Mouse (Mus musculus) erythroblast, adult 5-6 weeks (primary cell): Measurements from ENCODE around the gene Rfx7. TPM values are rescaled to one million over a fixed set of nuclear protein-coding genes. Genes with fewer than 3 reads are reported as not detected.
A peak's percentile ranks its signal among the peaks of the same experiment; 100 is the strongest.

ENCODE experiments used
- ATAC-seq: replicated peaks from 2 replicates; pipeline ENCODE4 v1.8.0; 2016; ENCODE audit warnings: moderate number of reproducible peaks, mild to moderate bottlenecking, moderate TSS enrichment, inconsistent platforms; ENCODE audit not compliant: poor library complexity, low FRiP score, severe bottlenecking
- total RNA-seq, 2 experiments: library from RNA; stranded (forward) in 1 of 2; stranded (reverse) in 1 of 2; fragments of 150-400 nt in 1 of 2; fragments of 200-764, 138-1000 nt in 1 of 2; gene quantifications; 2 replicates each; pipeline versions ENCODE4 v1.2.3 to v1.2.4; 2015 to 2017; ENCODE audit warnings: low replicate concordance in 2 of 2

The Rfx7 gene
- total RNA-seq (2015; ENCODE audit: low replicate concordance) (12.9 and 24.7 TPM in 2 replicates), total RNA-seq (2017; ENCODE audit: low replicate concordance) (4.2 and 5.4 TPM in 2 replicates)

- peak; percentile 63 for ATAC-seq
Measured at GRCm38 (mm10) chr9:72531996-72532380, at the start of gene Rfx7. Gene Rfx7, plus strand, starts transcription at chr9:72532240.

DNA sequence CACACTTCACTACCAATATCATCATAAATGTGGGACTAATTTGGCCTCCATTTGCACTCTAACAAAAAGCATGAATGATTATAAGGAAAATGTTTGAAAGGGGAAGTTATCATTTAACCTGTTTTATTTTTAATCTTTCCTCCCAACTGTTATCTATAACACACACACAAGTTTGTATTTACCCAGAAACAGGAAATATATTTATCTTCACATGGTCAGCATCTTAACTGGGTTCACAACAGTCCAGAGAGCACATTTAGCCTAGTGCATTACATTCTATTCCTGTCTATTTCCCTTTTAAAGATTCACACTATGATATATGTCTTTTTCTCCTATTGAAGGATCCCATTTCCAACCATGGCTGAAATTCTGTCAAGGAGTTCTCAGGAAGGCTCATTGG lies 43.5 kb upstream of the Rfx7 start:
- ATAC-seq, result no peak

- ATAC-seq, result no peak
Measured at GRCm38 (mm10) chr9:72489131-72489530, 42.9 kb upstream of the Rfx7 start.

- ATAC-seq, result peak; percentile 98
Measured at GRCm38 (mm10) chr9:72491559-72492193, 40.4 kb upstream of the Rfx7 start.

GRCm38 (mm10) chr9:72492194-72492565 lies 39.9 kb upstream of the Rfx7 start, which contains the start of gene Tex9:
Gene Tex9, minus strand, starts transcription at chr9:72492212.
- ATAC-seq, result peak; percentile 50

DNA sequence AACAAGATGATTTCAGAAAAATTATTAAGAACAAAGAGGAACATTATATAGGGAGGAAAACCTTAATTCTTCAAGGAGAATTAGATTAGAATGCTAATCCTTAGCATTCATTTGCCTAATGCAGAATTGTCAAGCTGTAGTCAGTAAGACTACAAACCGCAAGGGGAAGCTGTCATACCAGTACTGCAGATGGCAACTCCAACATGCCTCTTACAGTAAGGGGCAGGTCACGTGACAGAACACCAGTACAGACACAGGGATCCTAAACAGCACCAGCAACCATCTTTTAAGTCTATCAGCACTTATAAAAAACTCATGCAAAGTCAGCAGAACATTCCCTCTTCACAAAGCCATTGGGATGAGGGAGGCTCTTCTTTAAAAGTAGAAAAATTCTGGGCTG lies 38.6 kb upstream of the Rfx7 start:
- no peak for ATAC-seq

- ATAC-seq, result no peak
Measured at GRCm38 (mm10) chr9:72493984-72494685, 37.9 kb upstream of the Rfx7 start.

- no peak for ATAC-seq
Measured at GRCm38 (mm10) chr9:72496691-72497090, 35.3 kb upstream of the Rfx7 start.

GRCm38 (mm10) chr9:72497171-72497570 lies 34.9 kb upstream of the Rfx7 start:
- no peak for ATAC-seq

DNA sequence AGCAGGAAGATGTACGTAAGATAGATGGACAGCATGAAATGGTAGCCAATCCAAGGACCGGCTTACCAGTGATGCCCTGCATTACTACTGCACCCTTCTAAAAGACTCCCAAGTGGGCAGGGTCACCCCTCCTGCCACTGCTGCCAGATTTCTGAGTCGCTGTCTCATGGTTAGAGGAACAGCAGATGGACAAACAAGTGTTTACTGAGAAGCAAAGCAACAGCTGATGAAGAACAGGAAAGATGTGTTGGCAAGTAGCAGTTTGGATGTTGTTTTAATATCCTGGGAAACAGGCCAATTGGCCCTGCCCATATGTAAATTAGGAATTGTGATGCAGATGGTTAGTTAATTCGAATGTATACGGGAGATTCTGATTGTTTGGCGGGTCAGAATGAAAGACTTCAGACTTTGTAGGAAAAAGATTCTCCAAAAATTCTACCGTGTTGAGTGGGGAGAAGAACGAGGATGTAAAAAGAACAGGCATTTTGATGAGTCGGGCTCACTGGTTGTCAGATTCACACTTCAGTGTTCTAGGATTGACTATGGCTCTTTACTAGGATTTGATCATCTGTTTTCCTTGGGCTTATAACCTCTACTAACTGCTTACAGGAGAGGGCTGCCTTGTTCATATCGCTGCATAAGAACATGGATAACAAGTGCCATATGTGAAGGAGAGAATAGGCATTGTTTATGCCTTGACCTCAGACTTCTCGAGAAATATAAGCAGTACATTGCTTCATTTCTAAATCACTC lies 19.6 kb upstream of the Rfx7 start:
- no peak for ATAC-seq

DNA sequence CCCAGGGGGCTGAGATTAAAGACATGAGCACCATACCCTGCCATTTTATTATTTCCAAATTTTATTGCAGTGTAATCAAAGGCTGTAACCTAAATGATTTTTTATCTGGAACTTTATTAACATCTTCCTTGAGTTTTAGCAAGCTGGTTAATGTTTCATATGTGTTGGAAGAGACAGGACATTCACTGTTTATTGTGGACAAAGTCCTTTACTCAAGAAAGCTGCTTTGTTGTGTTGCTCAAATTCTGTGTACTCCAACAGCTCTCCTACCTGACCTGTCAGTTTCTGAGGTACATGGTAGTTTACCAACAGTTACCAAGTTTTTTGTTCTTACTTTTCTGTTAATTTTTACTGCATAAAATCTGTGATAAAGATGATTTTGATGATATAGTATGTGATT lies 16.7 kb upstream of the Rfx7 start:
- ATAC-seq, result no peak

- ATAC-seq, result no peak
Measured at GRCm38 (mm10) chr9:72519246-72519645, 12.8 kb upstream of the Rfx7 start.

DNA sequence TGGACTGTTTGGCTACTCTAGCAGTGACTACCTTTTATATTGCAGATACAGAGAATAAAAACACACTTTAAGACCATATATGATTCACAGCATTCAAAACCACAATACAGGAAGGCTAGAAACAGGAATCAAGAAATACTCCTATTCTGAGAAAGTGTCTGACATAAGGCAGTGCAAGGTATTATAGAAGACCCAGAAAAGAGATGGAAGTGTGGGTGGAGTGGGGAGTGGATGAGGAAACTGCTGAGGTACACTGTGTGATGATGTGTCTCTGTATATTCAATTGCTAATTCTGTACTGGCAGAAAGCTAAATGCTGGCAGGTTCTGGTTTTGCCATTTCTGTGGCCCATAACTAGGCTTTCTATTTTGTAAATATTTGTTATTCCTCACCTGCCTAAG lies 11.2 kb upstream of the Rfx7 start:
- no peak for ATAC-seq

- no peak for ATAC-seq
Measured at GRCm38 (mm10) chr9:72526091-72526490, 5.9 kb upstream of the Rfx7 start.

- ATAC-seq, result peak; percentile 89
Measured at GRCm38 (mm10) chr9:72530237-72530636, 1.8 kb upstream of the Rfx7 start.

DNA sequence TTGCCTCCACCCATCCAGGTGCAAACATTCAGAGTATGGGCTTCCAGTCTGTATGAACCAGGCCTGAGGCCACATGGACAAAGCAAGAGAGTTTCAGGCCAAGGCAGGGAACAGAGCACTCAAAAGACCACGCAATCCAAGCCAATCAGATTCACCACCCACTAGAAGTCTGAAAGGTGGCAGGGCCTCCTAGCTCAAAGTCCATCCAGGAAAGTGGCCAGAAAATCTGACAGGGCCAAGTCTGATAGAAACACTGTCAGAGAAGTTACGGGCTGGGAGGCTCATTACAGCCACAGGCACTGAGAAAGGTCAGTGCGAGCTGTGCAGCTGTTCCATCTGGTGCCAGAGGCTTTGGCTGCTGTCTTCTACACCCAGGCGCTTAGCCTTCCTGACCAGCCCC lies 1.2 kb upstream of the Rfx7 start:
- no peak for ATAC-seq

GRCm38 (mm10) chr9:72531291-72531995 lies 597 bp upstream of the Rfx7 start:
- ATAC-seq, result peak; percentile 27

DNA sequence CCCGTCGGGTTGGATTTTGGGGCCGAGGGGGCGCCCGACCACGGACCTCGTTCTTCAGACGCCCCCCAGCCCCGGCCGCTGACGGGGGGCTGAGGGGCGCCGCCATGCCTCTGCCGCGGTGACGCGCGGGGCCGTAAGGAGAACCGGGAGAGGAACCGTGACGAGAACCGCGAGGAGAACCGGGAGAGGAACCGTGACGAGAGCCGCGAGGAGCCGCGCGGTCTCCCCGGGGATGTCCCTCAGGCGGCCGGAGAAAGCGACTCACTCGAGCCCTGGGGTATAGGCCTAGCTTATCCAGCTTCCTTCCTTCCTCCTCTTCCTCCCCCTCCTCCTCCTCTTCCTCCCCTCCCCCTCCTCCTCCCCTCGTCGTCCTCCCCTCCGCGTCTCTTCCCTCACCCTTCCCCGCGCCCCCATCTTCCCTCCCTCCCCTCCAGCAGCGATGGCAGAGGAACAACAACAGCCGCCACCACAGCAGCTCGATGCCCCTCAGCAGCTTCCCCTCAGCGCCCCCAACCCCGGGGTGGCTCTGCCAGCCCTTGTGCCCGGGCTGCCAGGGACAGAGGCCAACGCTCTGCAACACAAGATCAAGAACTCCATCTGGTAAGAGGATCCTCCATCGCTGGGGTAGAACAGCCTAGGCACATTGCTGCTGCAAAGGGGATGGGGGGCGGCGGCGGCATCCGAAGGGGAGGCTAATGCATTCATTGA lies 495 bp downstream of the Rfx7 start:
- ATAC-seq, result peak; percentile 30

DNA sequence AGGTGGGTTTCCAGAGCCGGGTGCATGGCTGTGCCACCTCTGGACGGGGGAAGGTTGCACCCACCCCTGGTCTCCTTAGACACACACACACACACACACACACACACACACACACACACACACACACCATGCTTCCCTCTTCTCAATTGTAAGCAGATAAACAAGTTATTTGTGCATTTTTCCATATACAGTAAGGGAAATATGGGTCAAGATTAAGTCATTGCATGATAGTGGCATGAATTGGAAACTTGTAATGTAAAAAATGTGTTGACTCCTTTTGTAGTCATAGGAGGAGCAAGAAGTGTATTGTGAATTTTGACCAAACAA lies 1.0 kb downstream of the Rfx7 start:
- ATAC-seq, result no peak; the same call in 1 of the 2 replicates

- ATAC-seq, result no peak
Measured at GRCm38 (mm10) chr9:72534985-72535384, 2.9 kb downstream of the Rfx7 start.
